Mouse (Mus musculus): Measurements from ENCODE around the gene Sept6. TPM values are rescaled to one million over a fixed set of nuclear protein-coding genes. Genes with fewer than 3 reads are reported as not detected.

The Sept6 gene
- total RNA-seq (2021), result 10 to 100 TPM; 50.4 to 51.9 TPM
- long read RNA-seq, experiment 1, full-length matches to known transcripts, result 26 of 38 reads
- long read RNA-seq, experiment 1, partial matches to known transcripts, result 3 of 38 reads
- long read RNA-seq, experiment 1, other reads (novel, unspliced or antisense), result 9 of 38 reads
- long read RNA-seq, experiment 2, transcript Sept6-202 (10 exons, 3,457 nt), result major isoform, 48 of 68 reads
- long read RNA-seq, experiment 2, partial matches to known transcripts, result 4 of 68 reads
- long read RNA-seq, experiment 2, other reads (novel, unspliced or antisense), result 14 of 68 reads

DNA sequence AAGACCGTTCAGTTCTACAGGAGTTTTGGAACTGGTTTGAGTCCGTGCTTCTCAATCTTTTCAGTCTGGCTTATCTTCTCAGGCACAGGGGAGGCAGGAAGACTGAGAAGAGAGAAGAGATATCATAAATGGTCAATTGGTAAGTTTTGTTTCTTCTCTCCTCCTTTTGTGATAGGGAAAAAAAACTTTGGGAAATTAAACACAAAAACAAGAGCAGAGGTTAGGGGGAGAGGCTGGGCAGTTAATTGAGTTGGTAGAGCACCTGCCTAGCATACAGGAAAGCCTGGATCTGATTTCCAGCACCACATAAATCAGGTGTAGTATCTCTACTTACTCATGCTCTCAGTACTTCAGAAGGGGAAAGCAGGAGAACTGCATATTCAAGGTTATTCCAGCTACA, at the start of gene Sept6:
Sept6 (minus strand) TSS at position 101 of the 400 bp plus-strand sequence.
- Histone ChIP-seq H3K27ac (no peak within 1 kb of the TSS), H3K4me3 (no peak within 1 kb of the TSS)
- DNase-seq (ENCODE audit: low spot score in 2 of 2), result no peak
- TF ChIP-seq CTCF (conservative IDR thresholded peaks at IDR 0.05), result no peak

DNA sequence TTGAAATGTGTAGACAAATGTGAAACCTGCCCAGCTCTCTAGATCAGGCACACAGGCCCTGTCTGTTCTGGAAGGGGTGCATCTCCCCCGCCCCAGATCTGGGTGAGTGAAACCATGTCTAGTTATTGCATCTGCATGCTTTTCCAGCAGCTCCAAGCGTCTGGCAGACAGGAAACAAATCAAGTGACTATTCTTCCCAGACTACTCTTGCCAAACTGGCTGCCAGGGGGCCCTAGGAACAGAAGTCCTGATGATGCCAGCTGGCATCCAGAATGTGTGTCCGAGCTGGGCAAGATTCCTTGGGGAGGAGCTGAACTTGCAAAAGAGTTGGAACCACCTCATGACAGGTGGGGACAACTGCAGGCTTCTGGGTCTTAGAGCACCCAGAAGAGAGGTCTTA, 36.8 kb upstream of the Sept6 start:
- peak overlapping the region; percentile 14; the same call in 1 of the 2 replicates for H3K27ac ChIP-seq
- TF ChIP-seq CTCF (conservative IDR thresholded peaks at IDR 0.05), result no peak
- no peak overlapping the region for H3K4me3 ChIP-seq
- peak; percentile 16 to 24 for DNase-seq (ENCODE audit: low spot score in 2 of 2)

- H3K27ac ChIP-seq, result no peak overlapping the region
- no peak overlapping the region for H3K4me3 ChIP-seq
- no peak for TF ChIP-seq CTCF (conservative IDR thresholded peaks at IDR 0.05)
- no peak for DNase-seq (ENCODE audit: low spot score in 2 of 2)
These were observed 32.2 kb upstream of the Sept6 start for GRCm38 (mm10) chrX:37023652-37024309.

DNA sequence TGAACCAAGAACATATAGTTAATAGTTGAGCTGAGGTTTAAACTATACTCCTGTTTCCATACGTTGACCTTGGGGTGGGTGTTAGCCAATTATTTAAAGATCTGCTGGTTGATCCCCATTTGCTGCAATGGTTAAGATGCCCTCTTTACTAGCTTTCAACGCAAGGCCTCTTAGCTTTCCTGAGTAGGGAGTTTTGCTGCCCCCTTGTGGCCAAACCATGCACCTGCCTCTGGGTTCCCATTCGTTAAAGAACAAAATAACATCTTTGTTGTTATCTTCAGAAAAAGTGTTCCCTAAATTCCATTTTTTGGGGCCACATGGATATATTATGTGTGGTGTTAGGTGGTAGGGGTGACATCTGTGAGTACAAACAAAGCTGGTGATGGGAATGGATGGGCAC, 31.1 kb upstream of the Sept6 start:
- no peak overlapping the region for H3K4me3 ChIP-seq
- TF ChIP-seq CTCF (conservative IDR thresholded peaks at IDR 0.05), result peak; percentile 88
- no peak overlapping the region for H3K27ac ChIP-seq
- DNase-seq (ENCODE audit: low spot score in 2 of 2), result peak; percentile 47 to 66

- H3K27ac ChIP-seq, result no peak overlapping the region
- DNase-seq (ENCODE audit: low spot score in 2 of 2), result no peak
- TF ChIP-seq CTCF (conservative IDR thresholded peaks at IDR 0.05), result peak; percentile 66
These were observed 27.5 kb upstream of the Sept6 start for GRCm38 (mm10) chrX:37019045-37019444.

GRCm38 (mm10) chrX:37018150-37018654, 26.6 kb upstream of the Sept6 start:
- no peak for DNase-seq (ENCODE audit: low spot score in 2 of 2)
- no peak for TF ChIP-seq CTCF (conservative IDR thresholded peaks at IDR 0.05)
- Histone ChIP-seq H3K27ac (no peak overlapping the region), H3K4me3 (no peak overlapping the region)

More at GRCm38 (mm10) chrX:37019045-37019444, 27.5 kb upstream of the Sept6 start:
- no peak overlapping the region for H3K4me3 ChIP-seq

- Histone ChIP-seq H3K27ac (no peak overlapping the region), H3K4me3 (no peak overlapping the region)
- TF ChIP-seq CTCF (conservative IDR thresholded peaks at IDR 0.05), result no peak
- DNase-seq (ENCODE audit: low spot score in 2 of 2), result no peak
These were observed 22.3 kb upstream of the Sept6 start for GRCm38 (mm10) chrX:37013870-37014269.

- Histone ChIP-seq H3K27ac (no peak overlapping the region), H3K4me3 (no peak overlapping the region)
- TF ChIP-seq CTCF (conservative IDR thresholded peaks at IDR 0.05), result no peak
- no peak for DNase-seq (ENCODE audit: low spot score in 2 of 2)
These were observed 555 bp downstream of the Sept6 start for GRCm38 (mm10) chrX:36991039-36991438.

GRCm38 (mm10) chrX:36989752-36990404, 1.7 kb downstream of the Sept6 start:
- Histone ChIP-seq H3K4me3 (peak overlapping the region; percentile 62), H3K27ac (0 out of 2 replicates have a peak overlapping the region, but pooled peaks have one; percentile 76)
- DNase-seq (ENCODE audit: low spot score in 2 of 2), result no peak
- TF ChIP-seq CTCF (conservative IDR thresholded peaks at IDR 0.05), result no peak

- peak; percentile 26 to 45 for DNase-seq (ENCODE audit: low spot score in 2 of 2)
- Histone ChIP-seq H3K4me3 (peak overlapping the region; percentile 62), H3K27ac (peak overlapping the region; percentile 76; the same call in 1 of the 2 replicates)
- TF ChIP-seq CTCF (conservative IDR thresholded peaks at IDR 0.05), result no peak
These were observed 2.3 kb downstream of the Sept6 start for GRCm38 (mm10) chrX:36989234-36989751.

GRCm38 (mm10) chrX:36988754-36989153, 2.8 kb downstream of the Sept6 start:
- DNase-seq (ENCODE audit: low spot score in 2 of 2), result no peak
- TF ChIP-seq CTCF (conservative IDR thresholded peaks at IDR 0.05), result no peak
- peak overlapping the region; percentile 62 for H3K4me3 ChIP-seq
- H3K27ac ChIP-seq, result peak overlapping the region; percentile 76; the same call in 1 of the 2 replicates

DNA sequence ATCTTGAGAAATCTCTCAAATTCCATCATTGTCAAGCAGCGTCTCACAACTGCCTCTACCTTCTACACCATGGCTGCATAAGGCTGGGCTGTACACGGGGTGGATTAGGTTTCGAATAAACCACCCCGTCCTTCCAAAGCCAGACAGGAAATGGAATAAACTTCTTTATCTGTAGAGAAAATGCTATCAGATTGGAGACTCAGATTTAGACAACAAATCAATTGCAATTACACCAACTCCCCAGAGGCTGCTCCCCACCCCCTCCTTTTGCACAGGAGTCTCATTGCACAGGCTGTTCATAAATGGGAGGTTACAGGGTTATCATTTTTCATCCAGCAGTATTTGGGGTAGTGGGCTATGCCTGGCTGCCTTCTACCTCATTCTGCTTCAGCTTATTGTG, 3.7 kb downstream of the Sept6 start:
- Histone ChIP-seq H3K27ac (no peak overlapping the region), H3K4me3 (peak overlapping the region; percentile 62; the same call in 1 of the 2 replicates)
- no peak; the same call in 1 of the 2 replicates for TF ChIP-seq CTCF (conservative IDR thresholded peaks at IDR 0.05)
- no peak for DNase-seq (ENCODE audit: low spot score in 2 of 2)

DNA sequence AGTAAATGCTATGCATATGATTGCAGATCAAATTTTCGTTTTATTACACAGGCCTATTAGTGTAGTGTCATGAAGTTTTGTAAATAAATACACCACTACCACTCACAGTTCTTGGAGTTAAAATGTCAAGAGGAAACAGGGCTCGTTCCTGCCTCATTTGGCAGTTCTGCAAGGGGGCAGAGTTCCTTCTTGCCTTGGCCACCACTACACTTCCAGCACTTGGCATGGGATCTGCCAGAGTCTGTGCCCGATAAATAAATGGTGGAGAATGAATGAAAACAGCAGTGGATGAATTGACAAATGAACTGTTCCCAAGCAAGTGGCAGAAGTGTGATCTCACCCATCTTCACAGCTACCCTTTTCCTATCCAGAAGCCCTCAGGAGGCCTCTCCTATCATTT, 6.6 kb downstream of the Sept6 start:
- DNase-seq (ENCODE audit: low spot score in 2 of 2), result no peak
- no peak overlapping the region for H3K4me3 ChIP-seq
- no peak for TF ChIP-seq CTCF (conservative IDR thresholded peaks at IDR 0.05)
- no peak overlapping the region for H3K27ac ChIP-seq
